Mouse (Mus musculus): Measurements from ENCODE around the gene Grhpr. TPM values are rescaled to one million over a fixed set of nuclear protein-coding genes. Genes with fewer than 3 reads are reported as not detected.
"Not testable (repeated sequence)": the region's sequence is repeated elsewhere in the genome, so short reads cannot be mapped to it uniquely, and the experiment has no call there.

Grhpr gene
- total and polyA plus RNA-seq, 2 experiments from 2014 or later = 103 to 147 TPM

DNA sequence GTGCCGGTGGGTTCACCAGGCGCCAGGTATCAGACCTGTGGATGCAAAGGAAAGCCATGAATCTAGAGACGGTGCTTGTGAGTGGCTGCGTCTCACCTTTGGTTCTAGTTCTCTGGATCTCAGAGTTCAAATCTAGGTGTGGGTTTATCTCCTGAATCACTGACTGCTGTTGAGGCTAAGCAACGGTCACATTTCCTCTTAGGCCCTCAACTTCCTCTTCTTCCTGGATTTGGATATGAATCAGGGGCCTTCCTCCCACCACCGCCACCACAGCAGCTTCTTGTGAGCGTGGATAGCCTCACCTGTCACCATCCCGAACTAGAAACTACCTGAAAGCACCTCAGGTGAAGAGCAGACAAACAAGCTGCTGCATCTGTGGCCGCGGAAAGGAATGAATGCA is 54.9 kb downstream of the Grhpr start:
- Histone ChIP-seq H3K27ac (ENCODE audit: low read depth) (0 out of 2 replicates have a peak overlapping the region, but pooled peaks have one; percentile 97), H3K4me1 (ENCODE audit: control insufficient read depth, insufficient read depth) (peaks cover 7% of the 10 kb centered on the region), H3K9ac (replicated peaks; ENCODE audit: low read depth, low read length) (no peak overlapping the region), H3K27me3 (ENCODE audit: control insufficient read depth, insufficient read depth, low read length) (no peaks in the 10 kb centered on the region), H3K36me3 (replicated peaks; ENCODE audit: control insufficient read depth, insufficient read depth, low read length) (peaks cover 55% of the 10 kb centered on the region), H3K4me3 (ENCODE audit: low read depth, low read length) (no peak overlapping the region), H3K4me2 (ENCODE audit: low read depth, low read length) (no peak overlapping the region), H3K9me3 (replicated peaks; ENCODE audit: control insufficient read depth, low read length) (no peaks in the 10 kb centered on the region)
- TF ChIP-seq EP300 (IDR thresholded peaks at IDR 0.05; ENCODE audit: low read depth) (no peak), CTCF (IDR thresholded peaks at IDR 0.05; ENCODE audit: low read depth) (no peak)
- WGBS = 85% methylated on average over 10 of the region's 10 CpGs
- DNase-seq (ENCODE audit: low spot score) = no peak
- ATAC-seq (ENCODE audit: insufficient read depth, low read depth) = no peak

DNA sequence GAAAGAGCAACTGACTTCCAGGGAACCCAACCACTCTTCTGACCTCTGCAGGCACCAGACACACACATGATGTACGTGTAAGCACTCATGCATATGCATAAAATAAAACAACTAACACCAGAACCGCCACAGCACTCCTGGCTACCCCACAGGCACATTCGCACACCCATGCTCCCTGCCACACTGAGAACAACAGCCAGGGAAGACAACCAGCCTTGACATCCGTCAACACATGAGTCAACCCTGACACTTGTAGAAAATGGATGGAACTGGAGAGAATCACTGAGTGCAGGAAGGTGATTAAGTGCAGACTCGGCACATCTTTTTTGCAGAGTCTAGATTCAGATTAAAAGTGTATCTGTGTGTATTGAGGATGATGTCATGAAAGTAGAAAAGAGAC is 55.4 kb downstream of the Grhpr start:
- no peak for TF ChIP-seq CTCF (IDR thresholded peaks at IDR 0.05; ENCODE audit: low read depth)
- no peak for TF ChIP-seq EP300 (IDR thresholded peaks at IDR 0.05; ENCODE audit: low read depth)
- no peak overlapping the region for H3K9ac ChIP-seq (replicated peaks; ENCODE audit: low read depth, low read length)
- WGBS = 83% methylated on average over 5 of the region's 5 CpGs
- H3K4me1 ChIP-seq (ENCODE audit: control insufficient read depth, insufficient read depth) = peaks cover 7% of the 10 kb centered on the region
- no peak overlapping the region for H3K4me3 ChIP-seq (ENCODE audit: low read depth, low read length)
- no peaks in the 10 kb centered on the region for H3K9me3 ChIP-seq (replicated peaks; ENCODE audit: control insufficient read depth, low read length)
- DNase-seq (ENCODE audit: low spot score) (no peak), ATAC-seq (ENCODE audit: insufficient read depth, low read depth) (no peak)
- peak overlapping the region; percentile 97 for H3K27ac ChIP-seq (ENCODE audit: low read depth)
- no peak overlapping the region for H3K4me2 ChIP-seq (ENCODE audit: low read depth, low read length)
- peaks cover 53% of the 10 kb centered on the region for H3K36me3 ChIP-seq (replicated peaks; ENCODE audit: control insufficient read depth, insufficient read depth, low read length)
- H3K27me3 ChIP-seq (ENCODE audit: control insufficient read depth, insufficient read depth, low read length) = no peaks in the 10 kb centered on the region

DNA sequence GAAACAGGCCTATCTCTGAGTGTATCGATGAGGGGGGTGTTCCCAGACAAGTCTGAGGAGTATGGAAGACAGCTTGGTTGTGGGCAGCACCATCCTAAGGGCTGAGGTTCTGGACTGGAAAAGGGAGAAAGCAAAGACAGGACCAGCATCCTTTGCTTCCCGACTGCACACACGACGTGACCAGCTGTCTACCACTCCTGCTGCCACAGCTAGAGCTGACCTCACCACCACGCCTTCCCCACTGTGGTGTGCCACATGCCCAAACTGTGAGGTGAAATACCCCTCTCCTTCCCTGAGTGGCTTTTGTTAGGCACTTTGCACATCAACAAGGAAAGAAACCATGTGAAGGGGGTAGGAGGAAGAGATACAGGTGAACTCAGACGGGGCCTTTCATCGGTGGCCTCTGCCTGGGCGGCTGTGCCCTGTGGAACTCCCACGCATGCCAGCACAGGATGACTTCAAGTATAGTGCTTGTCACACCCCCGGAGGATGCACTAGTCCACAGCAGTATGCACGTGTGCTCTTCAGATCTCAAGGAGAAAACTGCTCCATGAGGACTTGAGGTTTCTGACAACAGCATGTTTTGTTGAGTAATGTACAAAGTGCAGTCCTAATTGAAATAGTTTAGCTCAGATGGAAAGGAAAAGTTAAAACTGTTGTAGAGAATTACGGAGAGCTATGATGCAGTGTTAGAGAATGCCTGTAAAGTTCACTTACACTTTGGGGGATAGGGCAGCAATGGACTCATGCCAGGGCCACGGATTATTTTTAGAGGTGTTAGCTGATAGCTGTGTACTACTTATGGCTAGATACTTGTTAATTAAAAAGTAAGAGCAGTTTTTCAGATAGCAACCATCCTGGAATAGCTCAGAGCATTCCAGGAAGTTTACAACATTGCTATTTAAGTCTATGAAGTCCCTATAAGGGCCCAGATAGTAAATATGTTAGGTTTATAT is 56.5 kb downstream of the Grhpr start:
- H3K27me3 ChIP-seq (ENCODE audit: control insufficient read depth, insufficient read depth, low read length) = no peaks in the 10 kb centered on the region
- 35% methylated on average over 13 of the region's 13 CpGs for WGBS
- peaks cover 7% of the 10 kb centered on the region for H3K4me1 ChIP-seq (ENCODE audit: control insufficient read depth, insufficient read depth)
- peak overlapping the region; percentile 97 for H3K27ac ChIP-seq (ENCODE audit: low read depth)
- no peak overlapping the region for H3K4me3 ChIP-seq (ENCODE audit: low read depth, low read length)
- H3K9ac ChIP-seq (replicated peaks; ENCODE audit: low read depth, low read length) = no peak overlapping the region
- ATAC-seq (ENCODE audit: insufficient read depth, low read depth) = peak; percentile 90
- peak; percentile 91 for TF ChIP-seq EP300 (IDR thresholded peaks at IDR 0.05; ENCODE audit: low read depth)
- TF ChIP-seq CTCF (IDR thresholded peaks at IDR 0.05; ENCODE audit: low read depth) = no peak
- H3K9me3 ChIP-seq (replicated peaks; ENCODE audit: control insufficient read depth, low read length) = no peaks in the 10 kb centered on the region
- no peak overlapping the region for H3K4me2 ChIP-seq (ENCODE audit: low read depth, low read length)
- H3K36me3 ChIP-seq (replicated peaks; ENCODE audit: control insufficient read depth, insufficient read depth, low read length) = peaks cover 48% of the 10 kb centered on the region
- peak; percentile 89 for DNase-seq (ENCODE audit: low spot score)

DNA sequence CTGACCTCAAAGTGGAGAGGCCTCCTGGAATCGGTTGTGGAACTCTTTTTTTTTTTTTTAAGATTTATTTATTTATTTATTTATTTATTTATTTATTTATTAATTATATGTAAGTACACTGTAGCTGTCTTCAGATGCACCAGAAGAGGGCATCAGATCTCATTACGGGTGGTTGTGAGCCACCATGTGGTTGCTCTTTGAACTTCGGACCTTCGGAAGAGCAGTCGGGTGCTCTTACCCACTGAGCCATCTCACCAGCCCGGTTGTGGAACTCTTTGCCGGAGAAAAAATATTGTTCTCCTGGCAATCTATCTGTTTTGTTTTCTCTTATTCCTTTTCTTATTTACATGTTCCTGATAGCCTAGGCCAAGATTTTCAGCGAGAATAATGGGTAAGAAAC is 57.7 kb downstream of the Grhpr start:
- not testable (repeated sequence) for H3K9me3 ChIP-seq (replicated peaks; ENCODE audit: control insufficient read depth, low read length); DNase-seq (ENCODE audit: low spot score); H3K27me3 ChIP-seq (ENCODE audit: control insufficient read depth, insufficient read depth, low read length); H3K4me2 ChIP-seq (ENCODE audit: low read depth, low read length); H3K4me1 ChIP-seq (ENCODE audit: control insufficient read depth, insufficient read depth); ATAC-seq (ENCODE audit: insufficient read depth, low read depth); H3K4me3 ChIP-seq (ENCODE audit: low read depth, low read length); H3K9ac ChIP-seq (replicated peaks; ENCODE audit: low read depth, low read length)
- Histone ChIP-seq H3K36me3 (replicated peaks; ENCODE audit: control insufficient read depth, insufficient read depth, low read length) (peaks cover 45% of the 10 kb centered on the region), H3K27ac (ENCODE audit: low read depth) (peak overlapping the region; percentile 97)
- WGBS = 38% methylated on average over 8 of the region's 8 CpGs
- peak; percentile 37 for TF ChIP-seq CTCF (IDR thresholded peaks at IDR 0.05; ENCODE audit: low read depth)

DNA sequence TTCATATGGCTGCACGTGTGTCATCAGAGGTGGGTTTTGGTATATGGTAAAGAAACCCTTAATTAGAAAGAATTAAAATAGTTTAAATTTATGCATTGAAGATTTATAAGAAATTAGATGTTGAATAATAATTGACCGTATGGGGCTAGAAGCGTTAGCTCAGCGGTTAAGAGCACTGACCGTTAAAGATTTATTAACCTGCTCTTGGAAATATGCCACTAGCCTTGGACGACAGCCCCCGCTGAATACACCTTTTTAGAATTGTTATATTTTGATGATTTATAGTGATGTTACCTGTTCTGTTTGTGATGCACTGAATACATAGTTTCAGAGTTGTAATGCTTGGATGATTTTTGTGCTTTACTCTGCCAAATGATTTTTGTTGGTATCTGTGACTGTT is 58.4 kb downstream of the Grhpr start:
- H3K27me3 ChIP-seq (ENCODE audit: control insufficient read depth, insufficient read depth, low read length); H3K9me3 ChIP-seq (replicated peaks; ENCODE audit: control insufficient read depth, low read length); H3K4me3 ChIP-seq (ENCODE audit: low read depth, low read length); DNase-seq (ENCODE audit: low spot score); H3K27ac ChIP-seq (ENCODE audit: low read depth); H3K4me2 ChIP-seq (ENCODE audit: low read depth, low read length); H3K4me1 ChIP-seq (ENCODE audit: control insufficient read depth, insufficient read depth); ATAC-seq (ENCODE audit: insufficient read depth, low read depth); H3K9ac ChIP-seq (replicated peaks; ENCODE audit: low read depth, low read length): not testable (repeated sequence)
- H3K36me3 ChIP-seq (replicated peaks; ENCODE audit: control insufficient read depth, insufficient read depth, low read length) = peaks cover 45% of the 10 kb centered on the region
- WGBS = 94% methylated on average over 7 of the region's 7 CpGs

Other genes starting within 250 kb of the Grhpr start
- 7.3 and 14.1 TPM in 2 replicates for gene Zcchc7, start 225.5 kb upstream of the Grhpr start, total RNA-seq (2014; rRNA removed; ENCODE audit: low replicate concordance)
- gene Zcchc7, start 225.5 kb upstream of the Grhpr start, polyA plus RNA-seq (2015; fragmentation: Nextera tagmentation; extraction: Ambion mirVana) = 21.4 and 22.4 TPM in 2 replicates
- gene Zbtb5, start 31.0 kb downstream of the Grhpr start, total RNA-seq (2014; rRNA removed; ENCODE audit: low replicate concordance) = 20.3 and 32.0 TPM in 2 replicates
- 8.5 and 8.9 TPM in 2 replicates for gene Zbtb5, start 31.0 kb downstream of the Grhpr start, polyA plus RNA-seq (2015; fragmentation: Nextera tagmentation; extraction: Ambion mirVana)
- gene Polr1e, start 37.2 kb downstream of the Grhpr start, total RNA-seq (2014; rRNA removed; ENCODE audit: low replicate concordance) = 37.4 and 46.7 TPM in 2 replicates
- 71.2 and 77.5 TPM in 2 replicates for gene Polr1e, start 37.2 kb downstream of the Grhpr start, polyA plus RNA-seq (2015; fragmentation: Nextera tagmentation; extraction: Ambion mirVana)
- gene Fbxo10, start 103.2 kb downstream of the Grhpr start, total RNA-seq (2014; rRNA removed; ENCODE audit: low replicate concordance) = 23.0 and 30.7 TPM in 2 replicates
- 11.1 and 11.9 TPM in 2 replicates for gene Fbxo10, start 103.2 kb downstream of the Grhpr start, polyA plus RNA-seq (2015; fragmentation: Nextera tagmentation; extraction: Ambion mirVana)
- gene Tomm5, start 126.7 kb downstream of the Grhpr start, total RNA-seq (2014; rRNA removed; ENCODE audit: low replicate concordance) = 231 and 353 TPM in 2 replicates
- gene Tomm5, start 126.7 kb downstream of the Grhpr start, polyA plus RNA-seq (2015; fragmentation: Nextera tagmentation; extraction: Ambion mirVana) = 305 and 324 TPM in 2 replicates
- gene Frmpd1, start 203.5 kb downstream of the Grhpr start, total RNA-seq (2014; rRNA removed; ENCODE audit: low replicate concordance) = 1.8 and 4.4 TPM in 2 replicates
- 0.90 and 1.1 TPM in 2 replicates for gene Frmpd1, start 203.5 kb downstream of the Grhpr start, polyA plus RNA-seq (2015; fragmentation: Nextera tagmentation; extraction: Ambion mirVana)